Mouse (Mus musculus) monocyte, adult 2 months (primary cell): ENCODE measurements around the gene Mfsd11.
A peak's percentile ranks its signal among the peaks of the same experiment; 100 is the strongest.
"Not testable (repeated sequence)": the region's sequence is repeated elsewhere in the genome, so short reads cannot be mapped to it uniquely, and the experiment has no call there.

Experiments used
- DNase-seq, 2 experiments: peaks; one replicate each; pipeline ENCODE4 v3.0.0; 2022; ENCODE audit warnings: low spot score in 2 of 2, low read depth in 1 of 2

Mfsd11 gene

GRCm38 (mm10) chr11:116881440-116881839 lies 29.2 kb downstream of the Mfsd11 start:
- no peak for DNase-seq

GRCm38 (mm10) chr11:116882446-116882845 lies 30.2 kb downstream of the Mfsd11 start:
- DNase-seq = no peak

GRCm38 (mm10) chr11:116884061-116884460 lies 31.8 kb downstream of the Mfsd11 start:
- no peak for DNase-seq

GRCm38 (mm10) chr11:116885275-116886151 lies 33.3 kb downstream of the Mfsd11 start:
- peak in 1 of 2 experiments; percentile 37 for DNase-seq

GRCm38 (mm10) chr11:116887136-116887535 lies 34.9 kb downstream of the Mfsd11 start:
- no peak for DNase-seq

GRCm38 (mm10) chr11:116893532-116894442 lies 41.5 kb downstream of the Mfsd11 start:
- no peak for DNase-seq

GRCm38 (mm10) chr11:116895402-116895801 lies 43.2 kb downstream of the Mfsd11 start:
- DNase-seq = no peak

GRCm38 (mm10) chr11:116899247-116899646 lies 47.0 kb downstream of the Mfsd11 start:
- DNase-seq = no peak

GRCm38 (mm10) chr11:116902588-116902987 lies 50.3 kb downstream of the Mfsd11 start:
- DNase-seq = not testable (repeated sequence)

GRCm38 (mm10) chr11:116905741-116906456 lies 53.7 kb downstream of the Mfsd11 start:
- DNase-seq = no peak

GRCm38 (mm10) chr11:116913573-116913972 lies 61.3 kb downstream of the Mfsd11 start:
- DNase-seq = no peak

- no peak for DNase-seq
Measured at GRCm38 (mm10) chr11:116914267-116914885, 62.1 kb downstream of the Mfsd11 start.

- no peak for DNase-seq
Measured at GRCm38 (mm10) chr11:116915241-116915640, 63.0 kb downstream of the Mfsd11 start.

GRCm38 (mm10) chr11:116917361-116917760 lies 65.1 kb downstream of the Mfsd11 start:
- DNase-seq = no peak

GRCm38 (mm10) chr11:116918323-116919185 lies 66.3 kb downstream of the Mfsd11 start, which contains the start of gene Mgat5b:
Mgat5b (plus strand) TSS chr11:116918863.
- DNase-seq = peak; percentile 18 to 69

- no peak for DNase-seq
Measured at GRCm38 (mm10) chr11:116919186-116920020, 67.2 kb downstream of the Mfsd11 start.

- no peak for DNase-seq
Measured at GRCm38 (mm10) chr11:116920746-116921145, 68.5 kb downstream of the Mfsd11 start.

GRCm38 (mm10) chr11:116922058-116922457 lies 69.8 kb downstream of the Mfsd11 start:
- DNase-seq = no peak
